Mouse (Mus musculus) bone marrow, adult 2 months (tissue): ENCODE measurements around the gene Pla2g5.

Experiments
- CTCF ChIP-seq: fragments of 200-500 bp; IDR thresholded peaks from 2 replicates; pipeline ENCODE4 v1.5.1; 2011; ENCODE audit warnings: low read length, control low read depth; ENCODE audit not compliant: control insufficient read depth, insufficient read depth
- POLR2A ChIP-seq: fragments of 200-500 bp; IDR thresholded peaks from 2 replicates; pipeline ENCODE4 v1.6.1; 2011; ENCODE audit warnings: low read depth, mild to moderate bottlenecking, control low read depth, low read length, borderline replicate concordance; ENCODE audit not compliant: control insufficient read depth

DNA sequence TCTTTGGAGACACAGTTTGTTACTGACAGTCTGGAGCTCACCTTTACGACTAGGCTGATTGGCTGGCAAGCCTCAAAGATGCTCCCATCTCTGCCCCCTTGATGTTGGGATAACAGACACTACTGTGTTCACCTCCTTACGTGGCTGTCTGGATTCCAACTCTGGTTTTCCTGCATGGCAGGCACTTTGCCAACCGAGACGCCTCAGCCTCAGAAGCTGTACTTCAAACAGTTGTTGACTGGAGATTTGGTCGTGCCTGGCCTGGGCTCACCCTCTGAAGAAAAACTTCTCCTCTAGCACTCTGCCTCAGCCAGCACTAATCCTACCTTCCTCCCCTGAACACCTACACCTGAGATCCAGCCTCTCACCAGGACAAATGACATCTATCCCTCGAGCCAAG, 71.8 kb downstream of the Pla2g5 start:
- TF ChIP-seq CTCF: no peak
- no peak for TF ChIP-seq POLR2A
